Mouse (Mus musculus) mesoderm, embryonic 11.5 days (tissue): ENCODE measurements around the gene Fxn.

Source experiments
- DNase-seq: peaks from one replicate; pipeline ENCODE4 v3.0.0-alpha.2; 2012; ENCODE audit warnings: low read depth, low spot score

Fxn gene

GRCm38 (mm10) chr19:24300994-24301767 lies 20.8 kb upstream of the Fxn start:
- DNase-seq = peak; percentile 91

- no peak for DNase-seq
Observed at GRCm38 (mm10) chr19:24293537-24293936, 13.1 kb upstream of the Fxn start.

- peak; percentile 73 for DNase-seq
Observed at GRCm38 (mm10) chr19:24284187-24284586, 3.8 kb upstream of the Fxn start.

- DNase-seq = no peak
Observed at GRCm38 (mm10) chr19:24281288-24281980, 1.0 kb upstream of the Fxn start.

- peak; percentile 88 for DNase-seq
Observed at GRCm38 (mm10) chr19:24279706-24280600, 452 bp downstream of the Fxn start.

- DNase-seq = no peak
Observed at GRCm38 (mm10) chr19:24278859-24279258, 1.5 kb downstream of the Fxn start.

- DNase-seq = no peak
Observed at GRCm38 (mm10) chr19:24274281-24274680, 6.1 kb downstream of the Fxn start.

- peak; percentile 94 for DNase-seq
Observed at GRCm38 (mm10) chr19:24271746-24272426, 8.5 kb downstream of the Fxn start.

- no peak for DNase-seq
Observed at GRCm38 (mm10) chr19:24271326-24271725, 9.1 kb downstream of the Fxn start.

GRCm38 (mm10) chr19:24268531-24268930 lies 11.9 kb downstream of the Fxn start:
- no peak for DNase-seq

- DNase-seq = no peak
Observed at GRCm38 (mm10) chr19:24266046-24266830, 14.2 kb downstream of the Fxn start.

- DNase-seq = peak; percentile 89
Observed at GRCm38 (mm10) chr19:24264991-24265390, 15.4 kb downstream of the Fxn start.

GRCm38 (mm10) chr19:24262736-24263135 lies 17.7 kb downstream of the Fxn start:
- no peak for DNase-seq

GRCm38 (mm10) chr19:24259390-24260351 lies 20.7 kb downstream of the Fxn start:
- DNase-seq = no peak

GRCm38 (mm10) chr19:24258368-24258767 lies 22.0 kb downstream of the Fxn start:
- DNase-seq = no peak

- no peak for DNase-seq
Observed at GRCm38 (mm10) chr19:24257962-24258361, 22.4 kb downstream of the Fxn start.

GRCm38 (mm10) chr19:24253657-24254260 lies 26.6 kb downstream of the Fxn start:
- no peak for DNase-seq

- DNase-seq = peak; percentile 20
Observed at GRCm38 (mm10) chr19:24251869-24252268, 28.5 kb downstream of the Fxn start.

- no peak for DNase-seq
Observed at GRCm38 (mm10) chr19:24243340-24243739, 37.1 kb downstream of the Fxn start.
